Mouse (Mus musculus): Measurements from ENCODE around the gene Krt16.
"Not testable (repeated sequence)": the region's sequence is repeated elsewhere in the genome, so short reads cannot be mapped to it uniquely, and the experiment has no call there.

DNA sequence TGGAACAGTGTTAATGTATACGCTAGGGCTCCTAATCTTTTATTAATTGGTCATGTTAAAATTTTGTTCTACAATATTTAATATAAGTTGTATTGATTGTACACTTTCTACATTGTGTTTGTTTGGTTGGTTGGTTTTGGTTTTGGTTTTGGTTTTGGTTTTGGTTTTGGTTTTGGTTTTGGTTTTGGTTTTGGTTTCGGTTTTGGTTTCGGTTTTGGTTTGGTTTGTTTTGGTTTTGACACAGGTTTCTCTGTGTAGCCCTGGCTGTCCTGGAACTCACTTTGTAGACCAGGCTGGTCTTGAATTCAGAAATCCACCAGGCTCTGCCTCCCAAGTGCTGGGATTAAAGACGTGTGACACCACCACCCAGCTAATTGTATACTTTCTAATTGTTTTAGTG, 8.4 kb downstream of the Krt16 start:
- TF ChIP-seq CTCF (IDR thresholded peaks at IDR 0.05); EP300 (IDR thresholded peaks at IDR 0.05; ENCODE audit: insufficient read depth, low read depth, low read length); POLR2A (IDR thresholded peaks at IDR 0.05; ENCODE audit: insufficient read depth, low read depth, low read length): not testable (repeated sequence)

All from heart, adult 2 months (tissue).